Mouse (Mus musculus) natural killer cell, adult 2 months (primary cell): ENCODE measurements around the gene Rad51b.

Experiments
- DNase-seq, 2 experiments: peaks; one replicate each; pipeline ENCODE4 v3.0.0; 2022; ENCODE audit warnings: low spot score in 2 of 2

Rad51b gene

DNA sequence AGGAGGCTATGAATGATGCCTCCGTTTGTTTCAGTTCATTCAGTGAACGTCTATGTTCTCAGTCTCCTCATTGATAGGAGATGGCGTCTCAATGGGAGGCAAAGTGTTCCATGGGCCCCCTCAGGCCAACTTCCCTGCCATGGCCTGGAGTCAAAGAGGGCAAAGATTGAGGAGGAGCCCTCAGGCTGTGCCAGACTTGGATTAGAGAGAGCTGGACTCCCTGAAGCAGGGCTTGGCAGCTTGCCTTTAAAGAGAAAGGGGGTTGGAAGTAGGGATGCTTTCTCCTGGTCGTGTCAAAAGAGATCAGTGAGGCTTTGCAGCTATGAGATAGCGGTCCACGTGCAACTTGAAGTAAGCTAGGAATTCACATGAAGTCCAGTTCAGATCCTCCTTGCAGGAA is 469.0 kb downstream of the Rad51b start:
- no peak for DNase-seq

DNA sequence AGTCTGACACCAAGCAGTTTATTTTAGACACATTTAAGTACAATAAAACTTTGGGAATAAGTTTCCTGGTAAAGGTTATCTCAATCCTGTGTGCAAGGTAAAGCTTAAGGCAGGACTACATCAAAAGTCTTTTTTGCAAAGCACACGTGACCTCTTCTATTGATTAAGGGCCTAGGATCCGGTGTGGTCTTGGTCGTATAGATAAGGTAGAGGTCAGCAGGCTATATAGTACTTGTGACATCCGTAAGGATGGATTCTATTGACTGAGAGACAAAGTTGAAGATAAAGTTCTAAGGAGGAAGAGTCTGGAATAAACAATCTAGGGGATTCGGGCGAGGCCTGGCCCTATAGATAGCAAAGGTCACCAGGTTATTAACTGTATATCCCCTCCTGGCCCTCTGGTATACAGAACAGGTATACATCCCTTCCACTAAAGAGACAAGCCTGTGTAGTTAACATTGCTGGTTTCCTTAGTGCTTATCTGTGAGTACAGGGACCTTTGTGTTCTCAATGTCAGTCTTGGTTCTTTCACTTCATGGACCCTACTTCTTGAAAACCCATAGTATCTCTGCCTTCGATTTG is 471.8 kb downstream of the Rad51b start:
- DNase-seq, result no peak

DNA sequence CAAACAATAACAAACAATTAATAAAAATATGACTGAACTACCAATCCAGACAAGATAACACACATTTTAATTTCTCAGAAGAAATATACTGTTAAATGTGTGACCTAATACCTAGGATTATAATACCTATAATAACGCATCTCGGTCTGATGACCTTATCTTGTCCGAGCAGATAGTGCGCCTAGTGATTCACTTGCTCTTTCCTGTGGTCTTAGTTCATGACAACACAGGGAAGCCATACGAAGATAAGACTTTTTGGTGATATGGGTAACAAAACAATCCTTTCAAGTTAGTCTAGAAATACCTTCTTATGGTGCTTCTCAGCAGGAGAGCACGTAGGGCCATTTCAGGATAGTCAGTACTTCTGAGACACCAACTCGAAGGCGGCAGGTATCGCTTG is 472.7 kb downstream of the Rad51b start:
- no peak for DNase-seq

DNA sequence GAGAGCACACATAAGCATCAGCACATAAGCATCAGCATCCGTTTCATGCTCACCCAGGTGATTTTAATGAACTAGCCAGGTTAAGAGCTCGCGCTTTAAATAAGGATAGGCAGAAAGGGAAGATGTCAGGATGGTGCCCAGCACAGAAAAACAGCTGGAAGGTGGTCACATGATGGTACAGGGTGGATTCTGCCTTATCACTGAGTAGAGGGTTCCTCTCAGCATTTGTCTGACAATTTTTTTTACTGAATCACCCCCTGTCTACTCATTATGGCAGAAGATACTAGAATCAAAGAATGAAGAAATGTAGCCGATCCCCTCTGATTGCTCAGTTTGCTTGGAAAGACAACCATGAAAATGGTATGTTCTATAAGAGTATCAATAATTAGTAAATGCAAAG is 474.1 kb downstream of the Rad51b start:
- no peak for DNase-seq

DNA sequence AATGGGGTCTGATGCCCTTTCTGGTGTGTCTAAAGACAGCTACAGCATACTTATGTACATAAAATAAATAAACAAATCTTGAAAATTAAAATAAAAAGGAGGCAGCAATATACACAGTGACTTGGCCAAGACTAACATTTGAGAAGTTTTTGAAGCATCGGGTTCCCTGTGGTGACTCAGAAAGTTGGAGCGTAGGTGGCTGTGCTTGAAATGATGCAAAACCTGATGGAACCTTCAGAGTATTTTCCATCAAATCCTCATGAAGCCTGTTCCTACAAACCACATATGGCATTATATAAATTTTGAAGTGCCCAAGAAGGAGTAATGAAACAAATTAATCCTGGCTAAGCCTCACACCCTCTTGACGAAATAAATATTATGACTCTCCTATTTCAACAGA is 474.7 kb downstream of the Rad51b start:
- no peak for DNase-seq

DNA sequence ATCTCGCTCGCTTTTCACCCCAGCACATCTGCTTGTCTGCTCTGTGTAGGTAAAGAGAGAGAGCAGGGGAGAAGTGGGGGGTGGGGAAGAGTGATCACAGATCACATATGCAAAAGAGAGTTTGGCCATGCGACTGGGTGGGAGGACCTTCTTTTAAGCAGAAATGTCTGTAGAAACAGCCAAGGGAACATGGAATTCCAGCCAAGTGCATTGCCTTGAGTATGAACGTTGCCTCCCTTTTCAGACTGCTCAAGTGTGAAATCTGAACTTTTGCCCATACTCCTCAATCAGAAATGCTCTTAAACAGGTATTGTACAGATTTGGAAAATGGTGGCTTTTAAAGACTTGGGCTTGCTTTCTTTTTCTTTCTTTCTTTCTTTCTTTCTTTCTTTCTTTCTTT is 476.2 kb downstream of the Rad51b start:
- no peak for DNase-seq

DNA sequence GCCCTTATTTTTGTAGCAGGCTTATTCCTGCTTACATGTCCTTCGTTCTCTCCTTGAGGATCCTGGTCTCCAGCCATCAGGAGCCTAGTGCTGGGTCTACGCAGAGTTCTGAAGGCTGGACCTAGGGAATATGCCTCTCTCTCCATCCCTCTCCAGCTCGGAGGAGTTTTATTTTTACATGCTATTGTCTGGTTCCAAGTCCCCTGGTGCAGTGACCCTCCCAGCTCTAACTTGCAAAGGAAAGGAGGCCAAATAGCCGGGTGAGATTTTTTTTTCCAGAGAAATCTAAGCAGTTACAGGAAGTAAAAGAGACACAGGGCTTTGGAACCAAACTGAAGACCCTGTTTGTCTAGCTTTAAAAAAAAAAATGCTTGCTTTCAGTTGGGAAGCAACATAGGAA is 477.5 kb downstream of the Rad51b start:
- DNase-seq, result no peak

DNA sequence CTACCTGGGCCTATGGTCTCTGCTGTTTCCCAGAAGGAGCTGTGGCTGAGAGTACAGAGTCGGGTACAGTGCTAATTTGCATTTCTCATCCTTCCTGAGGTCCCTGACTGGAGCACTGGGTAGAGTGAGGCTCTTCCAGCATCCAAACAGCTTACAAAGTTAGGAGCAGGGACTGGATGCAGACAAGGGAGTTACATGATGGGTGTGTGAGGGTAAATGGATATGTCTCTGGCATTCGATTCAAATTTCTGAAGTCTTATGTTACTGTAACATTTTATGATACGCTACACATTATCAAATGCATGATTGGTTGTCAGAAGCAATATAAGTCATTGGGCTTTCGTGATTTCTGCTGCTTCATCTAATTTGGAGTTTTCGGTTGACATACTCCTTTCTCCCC is 479.7 kb downstream of the Rad51b start:
- DNase-seq, result no peak

DNA sequence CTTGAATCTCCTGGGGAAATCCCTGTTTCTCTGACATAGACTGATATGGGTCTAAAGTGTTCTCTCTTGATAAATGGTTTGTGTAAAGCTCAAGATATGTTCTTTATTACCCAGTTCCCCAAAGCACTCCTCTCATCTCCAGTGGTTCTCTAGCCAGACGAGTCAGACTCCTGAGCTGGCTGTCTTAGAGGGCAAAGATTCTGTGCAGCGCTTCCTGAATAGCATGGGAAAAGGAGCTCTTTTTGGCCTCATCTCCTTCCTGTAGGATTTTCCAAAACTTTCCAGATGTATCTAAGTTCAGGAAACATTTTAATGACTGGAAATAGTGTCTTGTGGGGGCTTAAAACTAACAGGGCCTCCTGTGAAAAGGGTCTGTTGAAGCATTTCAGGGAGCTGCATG is 483.7 kb downstream of the Rad51b start:
- no peak for DNase-seq

DNA sequence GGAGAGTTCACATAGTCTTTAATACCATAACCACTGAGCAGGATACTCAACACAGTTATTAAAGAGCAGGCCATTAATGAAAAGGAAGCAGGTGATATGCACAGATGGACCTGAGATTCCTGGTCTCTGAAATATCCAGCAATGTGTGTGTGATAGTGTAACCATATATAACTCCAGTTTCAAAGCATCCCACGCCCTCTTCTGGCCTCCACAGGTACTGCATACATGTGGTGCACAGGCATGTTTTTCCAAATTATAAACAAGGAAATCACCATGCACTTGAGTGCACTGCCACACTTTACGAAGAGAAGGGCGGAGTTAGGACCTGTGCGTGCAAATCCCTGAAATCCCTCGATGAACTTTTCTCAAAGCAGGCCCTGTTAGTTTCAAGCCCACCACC is 484.7 kb downstream of the Rad51b start:
- no peak for DNase-seq

DNA sequence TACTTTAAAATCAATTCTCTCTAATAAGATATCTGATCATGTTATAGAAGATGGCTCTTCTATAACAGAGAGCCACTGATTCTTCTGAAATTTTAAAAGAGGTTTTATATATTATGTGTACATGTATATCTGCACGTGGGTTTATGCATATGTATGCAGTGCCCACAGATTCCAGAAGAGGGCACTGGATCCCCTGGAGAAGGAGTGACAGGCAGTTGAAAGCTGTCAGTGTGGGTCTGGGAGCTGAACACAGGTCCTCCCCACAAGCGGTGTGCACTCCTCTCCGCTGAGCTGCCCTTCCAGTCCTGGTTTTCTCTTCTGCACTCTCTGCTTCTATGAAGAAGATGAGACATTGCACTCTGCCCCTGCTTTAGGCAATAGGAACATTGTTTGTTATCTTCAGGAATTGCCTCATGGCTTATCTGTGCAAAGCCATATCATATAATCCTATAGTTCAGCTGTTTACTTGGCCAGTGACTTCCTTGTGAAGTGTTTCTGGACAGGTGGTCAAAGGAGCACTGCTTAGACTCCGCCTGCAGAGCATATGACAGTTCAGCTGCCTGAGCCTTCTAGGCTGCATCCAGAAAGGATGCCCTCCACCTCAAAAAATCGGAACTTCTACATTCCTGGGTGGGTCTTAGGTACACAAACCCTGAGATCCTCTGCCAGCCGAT is 485.5 kb downstream of the Rad51b start:
- DNase-seq, result no peak

DNA sequence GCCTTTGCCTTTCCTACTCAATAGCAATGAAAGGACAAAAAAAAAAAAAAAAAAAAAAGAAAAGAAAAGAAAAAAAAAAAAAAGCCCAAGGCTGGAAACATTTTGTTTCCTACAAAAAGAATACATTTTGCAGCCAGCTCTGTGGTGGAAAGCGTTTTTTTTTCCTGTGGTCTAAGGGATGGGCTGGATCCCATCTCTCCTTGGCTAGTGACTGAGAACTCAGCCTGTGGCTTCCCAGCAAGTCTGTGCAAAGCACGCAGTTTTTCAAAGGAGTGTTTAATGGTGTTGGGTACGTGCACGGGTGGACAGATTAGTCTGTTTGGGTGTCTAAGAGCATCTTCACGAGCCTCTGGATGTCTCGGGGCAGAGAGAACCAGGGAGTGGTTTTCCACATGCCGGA is 487.1 kb downstream of the Rad51b start:
- DNase-seq, result no peak

DNA sequence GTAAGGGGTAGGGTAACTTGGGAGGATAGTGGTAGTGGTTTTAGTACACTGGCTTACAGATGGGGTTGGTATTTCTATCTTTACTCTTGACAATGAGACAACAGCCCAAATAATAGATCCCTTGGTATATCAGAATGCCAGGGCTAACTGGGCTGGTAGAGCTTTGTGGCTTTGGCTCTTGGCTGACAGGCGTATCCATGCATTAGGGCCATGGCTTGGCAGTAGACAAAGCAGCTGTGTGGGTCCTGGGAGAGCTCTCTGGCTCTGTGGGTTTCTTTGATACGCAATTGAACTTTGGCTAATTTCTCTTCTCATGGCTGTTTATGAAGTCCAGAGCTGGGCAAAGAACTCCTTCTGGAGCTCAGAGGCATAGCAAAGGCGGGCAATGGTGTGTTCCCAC is 488.6 kb downstream of the Rad51b start:
- no peak for DNase-seq

DNA sequence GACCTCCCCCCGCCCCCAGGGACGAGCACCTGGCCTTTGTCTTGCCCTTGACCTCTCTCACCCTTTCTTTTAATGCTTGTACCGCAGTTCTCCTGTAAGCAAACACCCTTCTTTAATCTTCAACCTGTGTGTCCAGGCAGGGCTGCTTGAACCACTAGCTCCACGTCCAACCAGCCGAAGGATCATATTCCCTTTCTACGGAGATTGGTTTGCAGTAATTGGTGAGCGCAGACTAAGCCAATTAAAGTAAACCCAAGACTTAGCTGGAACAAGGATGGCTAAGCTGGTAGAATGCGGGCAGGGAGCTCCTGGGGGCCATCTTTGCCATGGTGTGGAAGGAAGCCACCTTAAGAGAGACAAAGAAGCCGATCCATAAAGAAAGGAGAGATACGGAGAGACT is 490.5 kb downstream of the Rad51b start:
- no peak for DNase-seq

DNA sequence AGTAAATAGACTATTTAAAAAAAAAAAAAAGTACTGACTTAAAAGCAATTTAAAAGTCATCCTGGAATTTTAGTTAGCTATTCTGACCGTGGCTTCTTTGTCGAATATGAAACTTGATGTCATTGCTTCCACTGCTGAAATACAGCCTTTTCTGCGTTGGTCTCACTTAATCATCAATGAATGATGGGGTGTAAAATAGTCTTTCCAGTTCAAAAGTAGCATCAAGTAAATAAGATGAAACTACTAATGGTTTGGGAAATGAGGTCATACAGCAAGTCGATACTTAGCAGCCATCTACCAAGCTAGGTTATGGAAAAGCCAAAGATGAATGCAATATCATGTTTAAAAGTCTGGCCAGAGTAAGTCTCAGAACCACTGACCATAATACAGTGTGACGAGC is 491.3 kb downstream of the Rad51b start:
- no peak for DNase-seq

DNA sequence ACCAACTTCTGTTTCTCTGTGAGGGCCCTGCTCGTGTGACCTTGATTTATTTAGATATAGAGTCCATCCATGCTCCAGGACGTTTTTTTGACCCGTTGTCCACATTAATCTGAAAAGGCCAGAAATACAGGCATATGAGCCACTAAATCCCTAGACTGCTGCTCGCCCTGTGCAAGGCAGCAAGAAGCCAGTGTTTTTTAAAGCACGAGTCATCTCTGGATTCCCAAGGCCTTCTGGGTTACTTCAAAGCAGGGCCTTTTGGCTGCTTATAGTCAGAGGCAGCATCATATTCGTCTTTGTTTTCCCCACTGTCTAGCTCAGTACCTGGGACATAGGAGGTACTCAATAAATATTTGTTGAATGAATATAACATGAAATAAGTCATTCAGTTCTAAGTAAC is 492.4 kb downstream of the Rad51b start:
- DNase-seq, result no peak

DNA sequence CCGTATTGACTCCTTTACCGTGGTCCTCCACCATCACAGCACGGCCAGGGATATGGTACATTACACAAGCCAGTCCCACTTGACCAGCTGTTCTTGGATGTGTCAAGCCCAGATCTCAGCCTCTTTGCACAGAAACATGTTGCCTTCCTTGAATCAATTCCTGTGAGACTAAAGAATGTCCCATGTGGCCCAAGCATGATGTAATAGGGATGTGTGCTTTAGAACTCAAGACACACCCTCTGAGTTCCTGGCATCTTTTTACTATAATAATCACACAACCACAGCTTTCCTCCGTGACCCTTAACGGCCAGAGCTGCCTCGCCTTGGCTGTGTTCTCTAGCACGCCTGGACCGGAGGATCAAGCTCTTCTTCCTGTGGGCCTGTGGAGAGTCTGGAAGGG is 496.3 kb downstream of the Rad51b start:
- no peak for DNase-seq

DNA sequence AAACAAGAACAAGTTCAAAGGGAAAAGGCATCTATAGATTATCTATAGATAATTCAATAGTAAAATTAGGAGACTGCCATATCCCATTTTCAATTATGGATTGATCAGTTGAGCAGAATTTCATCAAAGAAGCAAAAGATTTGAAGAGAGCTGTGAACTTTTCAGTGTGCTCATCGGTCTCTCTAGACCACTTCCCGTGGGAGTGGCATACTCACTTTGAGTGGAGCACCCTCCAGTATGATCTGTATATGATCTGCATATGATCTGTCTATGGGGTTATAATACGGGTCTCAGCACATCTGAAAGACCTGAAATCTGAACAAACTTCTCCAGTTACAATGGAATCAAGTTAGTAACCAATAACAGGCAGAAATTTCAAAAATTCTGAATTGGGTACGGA is 497.7 kb downstream of the Rad51b start:
- DNase-seq, result no peak

DNA sequence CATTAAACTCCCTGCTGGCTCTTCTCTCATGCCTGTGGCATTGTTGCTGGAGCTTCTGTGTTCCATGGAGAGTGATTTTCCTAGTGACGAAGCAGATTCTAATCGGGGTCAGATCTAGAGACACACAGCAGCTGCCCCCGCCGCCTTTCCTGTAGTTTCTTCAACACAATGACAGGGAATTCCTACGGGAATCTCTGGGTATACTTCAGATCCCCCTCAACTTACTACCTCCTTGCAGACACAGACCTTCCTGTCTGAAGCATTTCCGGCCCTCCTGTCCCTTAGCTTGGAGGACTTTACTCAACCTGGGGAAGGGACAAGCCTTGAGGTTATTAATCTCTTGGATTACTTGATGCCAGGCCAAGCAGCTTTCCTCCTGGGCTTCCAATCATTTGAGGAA is 499.2 kb downstream of the Rad51b start:
- DNase-seq, result no peak

DNA sequence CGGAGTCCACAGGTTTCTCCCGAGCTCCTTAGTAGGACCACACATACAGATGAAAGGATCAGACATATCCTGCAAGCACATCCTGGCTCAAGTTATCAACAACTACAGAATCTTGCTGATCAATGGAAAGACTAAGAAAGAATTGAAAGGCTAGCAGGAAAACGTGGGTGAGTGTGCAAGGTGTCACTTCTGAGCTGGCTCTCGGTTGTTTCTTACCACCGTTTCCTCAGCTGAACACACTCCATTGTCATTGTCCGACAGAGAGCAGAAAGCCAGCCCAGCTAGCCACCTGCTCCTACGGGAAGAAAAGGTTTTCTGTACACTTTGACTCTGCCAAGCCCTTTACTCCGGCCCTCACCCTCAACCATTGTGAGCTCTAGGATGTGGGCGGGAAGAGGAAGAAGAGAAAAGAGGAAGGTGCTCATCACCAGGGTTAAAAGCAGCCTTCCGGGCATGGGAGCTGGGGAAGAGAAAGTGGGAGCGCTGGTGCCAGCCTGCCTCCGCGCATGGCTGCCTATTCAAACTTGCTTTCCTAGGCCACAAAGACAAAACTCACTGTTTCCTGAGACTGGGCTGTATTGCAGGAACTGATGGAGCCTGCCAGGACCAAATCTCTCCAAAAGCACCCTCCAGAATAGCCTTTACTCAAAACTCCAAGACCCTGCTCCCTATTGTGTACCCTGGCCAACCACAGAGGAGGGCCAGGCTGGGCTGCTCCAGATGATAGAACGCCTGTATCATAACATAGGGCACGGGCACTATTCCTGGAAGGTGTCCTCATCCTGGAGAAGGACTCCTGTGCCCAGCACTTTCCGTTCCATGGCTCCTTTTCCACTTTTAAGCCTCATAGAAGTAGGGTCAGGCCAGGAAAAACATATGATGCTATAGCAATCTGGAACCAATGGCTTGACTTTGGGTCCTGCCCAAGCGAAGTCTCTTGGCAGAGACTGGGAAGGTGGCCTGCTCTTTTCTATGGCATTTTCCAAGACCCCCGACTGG is 500.0 kb downstream of the Rad51b start:
- DNase-seq, result no peak

DNA sequence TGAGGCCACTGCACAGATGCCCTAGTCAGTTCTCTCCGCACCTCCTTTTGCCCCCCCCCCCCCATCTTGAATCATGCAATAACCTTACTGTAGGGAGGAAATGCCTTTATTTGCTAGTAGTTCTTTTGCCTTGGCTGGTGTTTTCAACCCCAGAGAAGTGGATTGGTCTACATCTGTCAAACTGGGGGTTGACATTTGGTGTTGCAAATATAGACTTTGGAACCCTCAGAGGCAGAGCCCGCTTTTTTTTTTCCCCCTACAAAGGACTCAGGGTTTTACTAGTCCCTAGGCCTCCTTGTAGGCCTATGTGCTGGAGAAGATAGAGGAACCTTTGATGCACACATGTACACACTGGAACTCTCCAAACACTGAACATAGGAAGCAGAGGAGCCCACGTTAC is 501.4 kb downstream of the Rad51b start:
- no peak for DNase-seq

DNA sequence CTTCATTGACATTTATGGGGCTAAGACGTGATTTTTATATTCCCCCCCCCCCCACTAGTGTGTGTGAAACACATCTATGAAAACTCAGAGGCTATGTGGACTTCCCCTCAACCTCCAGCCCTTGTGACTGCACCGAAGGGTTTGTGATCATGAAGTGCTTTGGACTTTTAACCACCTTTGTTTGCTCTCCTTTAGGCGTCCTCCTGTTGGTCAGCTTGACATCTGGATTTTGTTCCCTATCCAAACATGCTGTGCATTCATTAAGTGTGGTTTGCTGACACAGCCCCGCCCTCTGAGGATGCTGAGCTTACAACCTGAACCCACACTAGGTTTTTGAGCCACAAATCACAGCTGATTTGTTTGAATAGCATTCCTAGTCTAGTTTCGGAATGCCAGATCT is 502.3 kb downstream of the Rad51b start:
- DNase-seq, result no peak

DNA sequence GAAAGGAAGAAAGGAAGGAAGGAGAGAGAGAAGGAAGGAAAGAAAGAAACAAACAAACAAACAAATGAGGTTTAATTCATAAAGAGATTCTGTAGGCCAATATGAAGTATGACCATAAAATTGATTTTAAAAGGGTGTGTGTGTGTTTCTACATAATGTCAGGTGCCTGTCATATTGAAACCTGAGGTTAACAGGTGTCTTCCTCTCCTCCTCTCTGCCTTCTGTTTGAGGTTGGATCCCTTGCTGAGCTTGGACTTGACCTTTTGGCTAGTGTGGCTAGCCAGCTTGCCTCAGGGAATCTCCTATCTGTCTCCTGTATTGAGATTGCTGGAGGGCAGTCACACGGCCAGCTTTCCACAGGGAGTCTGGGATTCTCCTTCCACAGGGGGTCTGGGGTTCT is 506.6 kb downstream of the Rad51b start:
- no peak for DNase-seq
